Mouse (Mus musculus) stomach, postnatal 0 days (tissue): ENCODE measurements around the gene Ccn6. TPM values are rescaled to one million over a fixed set of nuclear protein-coding genes. Genes with fewer than 3 reads are reported as not detected.

Experiments
- ATAC-seq: fragments of 200-750 bp; cut with Nextera tagmentation; 2 replicates; pipeline ENCODE4 v1.8.0; 2017; ENCODE audit not compliant: low FRiP score, low TSS enrichment
- DNase-seq: peaks from one replicate; pipeline ENCODE4 v3.0.0-alpha.2; 2016; ENCODE audit warnings: low spot score
- H3K27ac ChIP-seq: fragments of 300-500 bp; sonication (generic); replicated peaks from 2 replicates; pipeline ENCODE4 v1.5.1; 2014; ENCODE audit warnings: mild to moderate bottlenecking, control low read depth
- H3K27me3 ChIP-seq: fragments of 300-500 bp; sonication (generic); 2 replicates; pipeline ENCODE4 v1.6.1; 2014; ENCODE audit warnings: low read length; ENCODE audit not compliant: control insufficient read depth, insufficient read depth
- H3K36me3 ChIP-seq: fragments of 300-500 bp; sonication (generic); 2 replicates; pipeline ENCODE4 v1.6.1; 2014; ENCODE audit warnings: low read length, mixed read lengths; ENCODE audit not compliant: control insufficient read depth, insufficient read depth
- H3K4me1 ChIP-seq: fragments of 300-500 bp; sonication (generic); replicated peaks from 2 replicates; pipeline ENCODE4 v1.6.1; 2014; ENCODE audit warnings: antibody characterized with exemption; ENCODE audit not compliant: control insufficient read depth, insufficient read depth
- H3K4me2 ChIP-seq: fragments of 300-500 bp; sonication (generic); replicated peaks from 2 replicates; pipeline ENCODE4 v1.6.1; 2014; ENCODE audit warnings: low read depth, mild to moderate bottlenecking, control low read depth, moderate library complexity
- H3K4me3 ChIP-seq: fragments of 300-500 bp; sonication (generic); 2 replicates; pipeline ENCODE4 v1.5.1; 2014; ENCODE audit warnings: low read depth, low read length, control low read depth
- H3K9ac ChIP-seq: fragments of 300-500 bp; sonication (generic); 2 replicates; pipeline ENCODE4 v1.6.1; 2014; ENCODE audit warnings: mild to moderate bottlenecking, low read length, control low read depth, mixed read lengths
- H3K9me3 ChIP-seq: fragments of 300-500 bp; sonication (generic); 2 replicates; pipeline ENCODE4 v1.6.1; 2016; ENCODE audit warnings: low read length; ENCODE audit not compliant: control insufficient read depth
- CTCF ChIP-seq: IDR thresholded peaks from 2 replicates; pipeline ENCODE4 v1.5.1; 2016; ENCODE audit warnings: antibody characterized with exemption, low read depth, mild to moderate bottlenecking, moderate library complexity
- EP300 ChIP-seq: optimal IDR thresholded peaks from 2 replicates; pipeline ENCODE3; 2016; ENCODE audit warnings: antibody characterized with exemption
- WGBS: fragments of 180-500 bp; shearing (Covaris S2); extraction: QIAGEN DNeasy Blood & Tissue Kit; methylation state at CpG from one replicate; pipeline ENCODE4 v1.1.7; 2014; 5-methylcytosine and 5-hydroxymethylcytosine counted together
- polyA plus RNA-seq: library from polyadenylated mRNA; unstranded; fragments of >200 nt; fragmentation: Nextera tagmentation; extraction: Ambion mirVana; gene quantifications from 2 replicates; pipeline ENCODE4 v1.2.1, GENCODE M21; 2015

Gene Ccn6
- polyA plus RNA-seq, 1 experiment from 2014 or later: 0.10 TPM

DNA sequence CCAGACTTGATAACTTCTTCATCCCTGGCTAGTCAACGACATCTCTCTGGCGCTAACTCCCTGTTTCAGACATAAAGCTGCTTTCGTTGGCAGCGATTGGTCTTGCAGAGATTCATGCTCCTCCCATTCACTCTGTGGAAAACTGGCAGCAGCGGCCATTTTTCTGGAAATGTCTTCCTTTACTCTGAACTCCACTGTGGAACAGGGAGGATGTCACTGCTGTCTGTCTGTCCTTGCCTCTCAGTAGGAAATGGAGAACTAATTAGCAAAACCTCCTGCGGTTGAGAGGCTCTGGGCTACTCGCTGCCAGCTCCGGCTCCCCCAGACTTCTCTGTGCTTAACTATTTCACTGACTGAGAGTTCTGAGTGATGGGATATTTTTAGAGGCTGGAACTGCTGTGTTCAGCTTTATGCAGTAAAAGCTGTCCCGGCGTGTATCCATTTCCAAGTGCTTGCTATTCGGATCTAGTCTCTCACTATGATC, 2.1 kb upstream of the Ccn6 start:
- no peaks in the 10 kb centered on the region for H3K4me1 ChIP-seq
- peak overlapping the region; percentile 38 for H3K4me2 ChIP-seq
- ATAC-seq: no peak; the same call in 1 of the 2 replicates
- peak overlapping the region; percentile 84 for H3K27ac ChIP-seq
- 16% methylated on average over 11 of the region's 11 CpGs for WGBS
- DNase-seq: peak; percentile 22
- no peaks in the 10 kb centered on the region for H3K36me3 ChIP-seq
- no peaks in the 10 kb centered on the region for H3K27me3 ChIP-seq
- H3K9me3 ChIP-seq: no peaks in the 10 kb centered on the region
- TF ChIP-seq CTCF (no peak), EP300 (no peak)
- H3K4me3 ChIP-seq: peak overlapping the region; percentile 29
- H3K9ac ChIP-seq: peak overlapping the region; percentile 38; the same call in 1 of the 2 replicates

DNA sequence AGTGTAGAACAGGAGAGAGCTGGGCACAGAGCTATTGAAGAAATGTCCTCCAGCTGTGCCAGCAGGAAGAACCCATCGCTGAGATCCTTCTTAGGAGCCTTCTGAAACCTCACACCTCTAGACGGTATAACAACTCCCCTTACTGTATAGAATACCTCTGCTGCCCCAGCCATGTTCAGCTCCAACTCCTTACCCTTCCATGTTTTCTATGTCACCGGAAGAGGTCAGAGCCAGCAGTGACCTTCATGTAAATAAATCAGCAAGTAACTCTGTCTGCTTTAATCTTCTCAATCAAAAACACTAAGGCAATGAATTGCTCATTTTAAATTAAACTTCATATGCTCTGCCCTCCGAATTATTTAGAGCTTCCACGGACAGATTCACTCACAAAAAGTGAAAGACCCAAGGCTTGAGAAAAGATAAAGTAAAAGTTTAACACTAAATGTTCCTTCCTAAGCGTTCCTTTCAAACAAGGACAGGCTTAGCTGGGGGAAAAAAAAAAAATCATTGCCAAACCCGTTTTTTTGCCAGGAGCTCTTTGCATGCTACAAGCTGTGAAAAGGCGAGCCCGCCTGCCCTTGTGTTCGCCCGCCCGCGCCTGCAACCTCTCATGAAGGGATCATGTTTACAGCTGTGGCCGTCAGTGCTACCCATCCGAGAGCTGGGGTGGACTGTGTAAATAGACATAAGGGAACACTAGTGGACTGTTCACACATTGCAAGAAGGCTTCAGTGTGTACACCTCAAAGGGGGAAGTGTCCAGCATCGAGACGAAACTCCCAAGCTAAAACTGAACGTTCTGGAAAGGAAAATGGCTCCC, 719 bp downstream of the Ccn6 start:
- DNase-seq (peak; percentile 30), ATAC-seq (no peak)
- H3K27me3 ChIP-seq: no peaks in the 10 kb centered on the region
- H3K36me3 ChIP-seq: no peaks in the 10 kb centered on the region
- 0 out of 2 replicates have a peak overlapping the region, but pooled peaks have one; percentile 3 for H3K4me3 ChIP-seq
- H3K4me1 ChIP-seq: no peaks in the 10 kb centered on the region
- H3K4me2 ChIP-seq: peak overlapping the region; percentile 3
- no peak overlapping the region for H3K27ac ChIP-seq
- H3K9ac ChIP-seq: 0 out of 2 replicates have a peak overlapping the region, but pooled peaks have one; percentile 19
- H3K9me3 ChIP-seq: no peaks in the 10 kb centered on the region
- 13% methylated on average over 18 of the region's 18 CpGs for WGBS
- no peak for TF ChIP-seq EP300
- no peak for TF ChIP-seq CTCF

DNA sequence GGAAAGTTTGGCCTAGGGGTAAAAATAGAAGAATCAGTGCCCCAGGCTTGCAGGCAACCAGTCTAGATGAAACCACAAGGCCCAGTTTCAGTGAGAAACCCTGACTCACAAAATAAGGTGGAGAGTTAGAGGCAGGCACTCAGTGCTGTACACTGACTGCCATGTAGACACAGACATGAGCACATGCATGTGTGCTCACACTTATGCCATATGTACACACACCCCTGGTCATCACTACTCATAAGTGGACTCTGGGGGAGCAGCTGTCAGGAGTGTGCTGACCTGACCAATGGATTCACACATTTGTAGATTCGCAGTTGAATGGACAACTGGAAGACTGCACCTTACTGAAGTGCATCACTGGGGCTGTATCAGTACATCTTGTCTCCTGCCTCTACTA, 2.2 kb downstream of the Ccn6 start:
- Histone ChIP-seq H3K4me1 (no peaks in the 10 kb centered on the region), H3K9ac (no peak overlapping the region), H3K36me3 (no peaks in the 10 kb centered on the region), H3K27me3 (no peaks in the 10 kb centered on the region), H3K9me3 (no peaks in the 10 kb centered on the region), H3K27ac (no peak overlapping the region), H3K4me3 (no peak overlapping the region), H3K4me2 (no peak overlapping the region)
- DNase-seq (no peak), ATAC-seq (no peak)
- WGBS: 95% methylated on average over 1 of the region's 1 CpGs
- TF ChIP-seq CTCF (no peak), EP300 (no peak)

DNA sequence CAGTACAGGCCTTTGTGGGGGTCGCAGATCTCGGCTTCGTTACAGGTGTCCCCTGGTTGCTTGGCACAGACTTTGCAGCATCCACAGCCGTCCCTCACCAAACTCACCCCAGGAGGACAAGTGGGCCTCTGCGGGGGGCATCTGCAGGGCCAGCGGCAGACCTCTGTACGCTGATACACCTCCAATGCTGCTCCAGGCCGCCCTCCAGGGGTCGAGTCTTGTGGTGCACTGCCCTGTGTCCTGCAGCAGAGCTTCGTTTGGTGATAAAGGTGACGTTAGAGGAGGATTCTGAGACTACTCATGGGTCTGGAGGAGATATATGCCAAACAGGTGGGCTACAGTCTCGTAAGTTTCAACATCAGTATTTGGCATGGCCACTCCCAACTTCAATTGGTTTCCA, 5.3 kb downstream of the Ccn6 start:
- Histone ChIP-seq H3K27ac (no peak overlapping the region), H3K4me2 (no peak overlapping the region), H3K4me1 (no peaks in the 10 kb centered on the region), H3K27me3 (no peaks in the 10 kb centered on the region), H3K9ac (no peak overlapping the region), H3K9me3 (no peaks in the 10 kb centered on the region), H3K36me3 (no peaks in the 10 kb centered on the region), H3K4me3 (no peak overlapping the region)
- TF ChIP-seq EP300: no peak
- no peak for DNase-seq
- ATAC-seq: no peak
- whole genome bisulfite sequencing: 58% methylated on average over 12 of the region's 12 CpGs

DNA sequence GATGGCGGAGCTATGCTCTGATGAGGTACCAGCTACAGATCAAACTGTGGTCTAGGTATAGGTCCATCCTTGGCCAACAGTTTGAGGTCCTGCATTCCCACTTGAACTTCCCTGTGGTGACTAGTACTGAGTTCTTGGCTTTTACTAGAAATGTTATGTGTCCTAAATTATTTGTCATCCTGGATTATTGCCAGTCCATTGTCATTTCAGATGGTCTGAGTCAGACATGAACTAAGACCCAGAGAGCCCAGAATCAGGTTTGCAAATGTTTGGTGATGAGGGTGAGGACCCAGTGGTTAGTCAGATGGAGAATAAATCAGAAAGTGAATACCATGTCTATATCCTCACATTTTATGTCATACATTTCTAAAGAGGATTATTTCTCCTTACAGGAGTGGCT, 6.3 kb downstream of the Ccn6 start:
- no peak for DNase-seq

DNA sequence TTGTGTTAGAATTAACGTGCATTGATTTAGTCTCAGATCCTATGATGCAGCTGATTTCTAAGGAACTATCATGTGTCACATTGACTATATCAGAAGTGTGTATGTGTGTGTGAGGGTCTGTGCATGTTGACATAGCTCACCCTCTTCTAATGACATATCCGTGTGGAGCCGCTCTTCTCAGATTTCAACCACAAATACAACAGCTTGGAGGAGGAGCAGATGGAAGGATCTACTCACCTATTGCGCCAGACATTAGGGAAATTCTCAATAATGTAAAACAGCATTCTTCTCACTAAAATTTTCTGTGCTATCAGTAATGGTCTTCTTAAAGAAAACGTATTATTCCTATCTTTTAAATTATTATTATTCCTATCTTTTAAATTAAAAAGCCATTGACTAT, 6.9 kb downstream of the Ccn6 start:
- Histone ChIP-seq H3K4me1 (no peaks in the 10 kb centered on the region), H3K36me3 (no peaks in the 10 kb centered on the region), H3K27me3 (no peaks in the 10 kb centered on the region), H3K4me2 (no peak overlapping the region), H3K4me3 (no peak overlapping the region), H3K9ac (no peak overlapping the region), H3K27ac (no peak overlapping the region), H3K9me3 (no peaks in the 10 kb centered on the region)
- ATAC-seq: no peak
- TF ChIP-seq EP300 (no peak), CTCF (no peak)
- WGBS: 82% methylated on average over 5 of the region's 5 CpGs
- no peak for DNase-seq

More for the DNA sequence above, 6.3 kb downstream of the Ccn6 start:
- Histone ChIP-seq H3K27me3 (no peaks in the 10 kb centered on the region), H3K27ac (no peak overlapping the region), H3K9ac (no peak overlapping the region), H3K9me3 (no peaks in the 10 kb centered on the region), H3K36me3 (no peaks in the 10 kb centered on the region), H3K4me3 (no peak overlapping the region), H3K4me2 (no peak overlapping the region), H3K4me1 (no peaks in the 10 kb centered on the region)
- no peak for ATAC-seq
- TF ChIP-seq EP300: no peak
- no peak for TF ChIP-seq CTCF
- 92% methylated on average over 1 of the region's 1 CpGs for WGBS
